Mouse (Mus musculus) midbrain, postnatal 0 days (tissue): ENCODE measurements around the gene Lsm2. TPM values are rescaled to one million over a fixed set of nuclear protein-coding genes. Genes with fewer than 3 reads are reported as not detected.

Experiments
- ATAC-seq: fragments of 200-750 bp; cut with Nextera tagmentation; 2 replicates; pipeline ENCODE4 v1.8.0; 2017; ENCODE audit warnings: moderate number of reproducible peaks, mild to moderate bottlenecking, moderate TSS enrichment, moderate library complexity; ENCODE audit not compliant: low FRiP score
- DNase-seq: peaks from one replicate; pipeline ENCODE4 v3.0.0-alpha.2; 2015; ENCODE audit warnings: low spot score
- H3K27ac ChIP-seq: fragments of 300-500 bp; sonication (generic); 2 replicates; pipeline ENCODE4 v1.5.1; 2014; ENCODE audit warnings: low read depth, mild to moderate bottlenecking, low read length, mixed read lengths
- H3K27me3 ChIP-seq: fragments of 300-500 bp; sonication (generic); 2 replicates; pipeline ENCODE4 v1.6.1; 2014; ENCODE audit warnings: low read length, control low read depth, mixed read lengths; ENCODE audit not compliant: insufficient read depth
- H3K36me3 ChIP-seq: fragments of 300-500 bp; sonication (generic); 2 replicates; pipeline ENCODE4 v1.6.1; 2014; ENCODE audit warnings: low read length, control low read depth, mixed read lengths; ENCODE audit not compliant: insufficient read depth
- H3K4me1 ChIP-seq: fragments of 300-500 bp; sonication (generic); 2 replicates; pipeline ENCODE4 v1.6.1; 2014; ENCODE audit warnings: mild to moderate bottlenecking, control low read depth, antibody characterized with exemption, low read length, mixed read lengths; ENCODE audit not compliant: insufficient read depth
- H3K4me2 ChIP-seq: fragments of 300-500 bp; sonication (generic); 2 replicates; pipeline ENCODE4 v1.6.1; 2014; ENCODE audit warnings: low read depth, mild to moderate bottlenecking, low read length, mixed read lengths; ENCODE audit not compliant: poor library complexity, severe bottlenecking
- H3K4me3 ChIP-seq: fragments of 300-500 bp; sonication (generic); 2 replicates; pipeline ENCODE4 v1.5.1; 2014; ENCODE audit warnings: low read depth, mild to moderate bottlenecking, low read length, moderate library complexity
- H3K9ac ChIP-seq: fragments of 300-500 bp; sonication (generic); replicated peaks from 2 replicates; pipeline ENCODE4 v1.6.1; 2014; ENCODE audit warnings: mild to moderate bottlenecking, low read length, moderate library complexity, mixed read lengths; ENCODE audit not compliant: poor library complexity, severe bottlenecking
- H3K9me3 ChIP-seq: fragments of 300-500 bp; sonication (generic); 2 replicates; pipeline ENCODE4 v1.6.1; 2016; ENCODE audit warnings: low read length, control low read depth
- CTCF ChIP-seq: IDR thresholded peaks from 2 replicates; pipeline ENCODE4 v1.5.1; 2016; ENCODE audit warnings: antibody characterized with exemption, mild to moderate bottlenecking
- WGBS: fragments of 180-500 bp; shearing (Covaris S2); extraction: QIAGEN DNeasy Blood & Tissue Kit; methylation state at CpG from one replicate; pipeline ENCODE4 v1.1.7; 2014; 5-methylcytosine and 5-hydroxymethylcytosine counted together
- polyA plus RNA-seq: library from polyadenylated mRNA; unstranded; fragments of >200 nt; fragmentation: Nextera tagmentation; extraction: Ambion mirVana; gene quantifications from 2 replicates; pipeline ENCODE4 v1.2.1, GENCODE M21; 2015
- total RNA-seq: library from RNA; depleted of rRNA; stranded (reverse); fragments of >200 nt; gene quantifications from 2 replicates; pipeline ENCODE4 v1.2.3, GENCODE M21; 2014

Gene Lsm2
- total and polyA plus RNA-seq, 2 experiments from 2014 or later: 35.3 to 94.9 TPM

- no peaks in the 10 kb centered on the region for H3K4me1 ChIP-seq
- no peak for TF ChIP-seq CTCF
- ATAC-seq: no peak
- H3K36me3 ChIP-seq: no peaks in the 10 kb centered on the region
- no peak overlapping the region for H3K4me3 ChIP-seq
- WGBS: 60% methylated on average over 6 of the region's 10 CpGs
- no peak overlapping the region for H3K4me2 ChIP-seq
- H3K27me3 ChIP-seq: no peaks in the 10 kb centered on the region
- no peaks in the 10 kb centered on the region for H3K9me3 ChIP-seq
- no peak for DNase-seq
- no peak overlapping the region for H3K27ac ChIP-seq
- no peak overlapping the region for H3K9ac ChIP-seq
Observed at GRCm38 (mm10) chr17:35024691-35025488, 43.2 kb downstream of the Lsm2 start.

GRCm38 (mm10) chr17:35026206-35026605, 44.5 kb downstream of the Lsm2 start:
- ATAC-seq (no peak), DNase-seq (no peak)
- Histone ChIP-seq H3K9ac (no peak overlapping the region), H3K4me3 (no peak overlapping the region), H3K4me2 (no peak overlapping the region), H3K9me3 (no peaks in the 10 kb centered on the region), H3K36me3 (no peaks in the 10 kb centered on the region), H3K4me1 (no peaks in the 10 kb centered on the region), H3K27ac (no peak overlapping the region), H3K27me3 (no peaks in the 10 kb centered on the region)
- WGBS: 78% methylated on average over 5 of the region's 5 CpGs
- TF ChIP-seq CTCF: 0 out of 2 replicates have a peak, but pooled peaks have one; percentile 3

GRCm38 (mm10) chr17:35027277-35028068, 45.8 kb downstream of the Lsm2 start, which contains the start of gene Sapcd1:
Gene Sapcd1, minus strand, starts transcription at chr17:35028016.
- no peaks in the 10 kb centered on the region for H3K36me3 ChIP-seq
- no peaks in the 10 kb centered on the region for H3K27me3 ChIP-seq
- no peaks in the 10 kb centered on the region for H3K4me1 ChIP-seq
- 0 out of 2 replicates have a peak within 1 kb of the TSS, but pooled peaks have one; percentile 24 for H3K9ac ChIP-seq
- H3K4me3 ChIP-seq: no peak within 1 kb of the TSS
- H3K9me3 ChIP-seq: no peaks in the 10 kb centered on the region
- no peak within 1 kb of the TSS for H3K4me2 ChIP-seq
- WGBS: 37% methylated on average over 13 of the region's 13 CpGs
- H3K27ac ChIP-seq: no peak within 1 kb of the TSS
- DNase-seq (peak; percentile 79), ATAC-seq (peak; percentile 53)
- TF ChIP-seq CTCF: no peak

GRCm38 (mm10) chr17:35028315-35028714, 46.7 kb downstream of the Lsm2 start:
- Histone ChIP-seq H3K36me3 (no peaks in the 10 kb centered on the region), H3K4me3 (no peak overlapping the region), H3K9ac (no peak overlapping the region), H3K4me2 (no peak overlapping the region), H3K9me3 (no peaks in the 10 kb centered on the region), H3K4me1 (no peaks in the 10 kb centered on the region), H3K27me3 (no peaks in the 10 kb centered on the region), H3K27ac (no peak overlapping the region)
- no peak for ATAC-seq
- no peak for DNase-seq
- no peak for TF ChIP-seq CTCF
- WGBS: 75% methylated on average over 2 of the region's 2 CpGs

GRCm38 (mm10) chr17:35029691-35030532, 48.2 kb downstream of the Lsm2 start:
- Histone ChIP-seq H3K9ac (peak overlapping the region; percentile 36; the same call in 1 of the 2 replicates), H3K4me3 (peak overlapping the region; percentile 3; the same call in 1 of the 2 replicates), H3K4me2 (peak overlapping the region; percentile 39), H3K4me1 (no peaks in the 10 kb centered on the region), H3K27ac (no peak overlapping the region), H3K36me3 (no peaks in the 10 kb centered on the region), H3K27me3 (no peaks in the 10 kb centered on the region), H3K9me3 (no peaks in the 10 kb centered on the region)
- WGBS: 34% methylated on average over 18 of the region's 19 CpGs
- DNase-seq (peak; percentile 53), ATAC-seq (no peak)
- TF ChIP-seq CTCF: peak; percentile 77
